Comparison of ENCODE assay signal across 8 mouse cellular contexts in the genomic region with DNA sequence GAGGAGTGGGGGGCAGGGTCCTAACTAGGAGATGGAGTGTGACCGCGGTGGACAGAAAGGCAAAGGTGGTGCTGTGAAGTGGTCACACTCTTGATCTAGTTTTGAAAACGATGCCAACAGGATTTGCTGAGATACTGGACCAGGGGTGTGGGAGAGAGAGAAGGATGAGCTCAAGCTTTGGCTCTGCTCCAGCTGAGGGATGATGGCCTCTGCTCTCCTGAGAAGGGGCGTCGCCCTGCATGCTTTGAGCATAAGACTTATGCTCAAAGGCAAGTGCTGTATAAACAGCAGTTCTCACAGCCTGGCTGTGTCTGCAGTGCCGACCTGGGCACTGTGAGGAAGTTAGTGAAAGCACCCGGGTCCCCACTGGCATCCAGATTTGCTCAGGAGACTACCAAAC. TPM values are rescaled to one million over a fixed set of nuclear protein-coding genes. Genes with fewer than 3 reads are reported as not detected.
DNase-seq lines count a peak whose midpoint lies in the region; ATAC-seq and TF ChIP-seq lines count a peak whose summit lies in the region.
"Had no signal": no experiment of that assay in that cellular context is flagged by ENCODE, and none has a peak within 500 bp of the region (broad histone marks: within the 10 kb centered on the region; RNA-seq: fewer than 3 reads in every experiment).

No protein-coding gene starts in this region.

- H3K9me3 ChIP-seq in lung, postnatal 0 days (ENCODE audit: low read length), result no peaks in the 10 kb centered on the region
- no peaks in the 10 kb centered on the region for H3K9me3 ChIP-seq in embryonic facial prominence, embryonic 14.5 days (ENCODE audit: control insufficient read depth, low read length)
- H3K9me3 ChIP-seq in limb, embryonic 10.5 days (replicated peaks), result no peaks in the 10 kb centered on the region

- H3K4me3 ChIP-seq in lung, postnatal 0 days (ENCODE audit: low read depth, low read length), result no peak overlapping the region
- H3K4me3 ChIP-seq in embryonic facial prominence, embryonic 14.5 days (ENCODE audit: low read depth, low read length), result no peak overlapping the region
- H3K4me3 ChIP-seq in limb, embryonic 10.5 days, result no peak overlapping the region

- 26% methylated on average over 7 of the region's 7 CpGs for WGBS in lung, postnatal 0 days
- 50% methylated on average over 7 of the region's 7 CpGs for WGBS in embryonic facial prominence, embryonic 14.5 days
- 76% methylated on average over 7 of the region's 7 CpGs for WGBS in limb, embryonic 10.5 days

- no peaks in the 10 kb centered on the region for H3K36me3 ChIP-seq in lung, postnatal 0 days (ENCODE audit: insufficient read depth, low read length)
- no peaks in the 10 kb centered on the region for H3K36me3 ChIP-seq in embryonic facial prominence, embryonic 14.5 days (ENCODE audit: control insufficient read depth, insufficient read depth, low read length)
- H3K36me3 ChIP-seq in limb, embryonic 10.5 days, result no peaks in the 10 kb centered on the region

- 0 out of 2 replicates have a peak, but pooled peaks cover 11% of the 10 kb centered on the region for H3K27me3 ChIP-seq in lung, postnatal 0 days (replicated peaks; ENCODE audit: insufficient read depth, low read length)
- H3K27me3 ChIP-seq in embryonic facial prominence, embryonic 14.5 days (replicated peaks; ENCODE audit: control insufficient read depth, insufficient read depth, low read length), result no peaks in the 10 kb centered on the region; the same call in 1 of the 2 replicates
- 0 out of 2 replicates have a peak, but pooled peaks cover 12% of the 10 kb centered on the region for H3K27me3 ChIP-seq in limb, embryonic 10.5 days (ENCODE audit: low read depth, poor library complexity, severe bottlenecking)

- H3K4me2 ChIP-seq in lung, postnatal 0 days (replicated peaks; ENCODE audit: low read depth, low read length), result no peak overlapping the region
- H3K4me2 ChIP-seq in embryonic facial prominence, embryonic 14.5 days (ENCODE audit: low read depth, low read length), result no peak overlapping the region

- TF ChIP-seq EP300 in lung, postnatal 0 days (IDR thresholded peaks at IDR 0.05), result no peak

- no peak overlapping the region for H3K9ac ChIP-seq in lung, postnatal 0 days (replicated peaks; ENCODE audit: low read depth)
- H3K9ac ChIP-seq in embryonic facial prominence, embryonic 14.5 days (ENCODE audit: low read depth, low read length), result no peak overlapping the region

- no peak overlapping the region for H3K27ac ChIP-seq in lung, postnatal 0 days (ENCODE audit: low read length)
- H3K27ac ChIP-seq in embryonic facial prominence, embryonic 14.5 days (replicated peaks; ENCODE audit: low read depth, low read length), result no peak overlapping the region
- peak overlapping the region; percentile 70 for H3K27ac ChIP-seq in limb, embryonic 10.5 days

- no peak for TF ChIP-seq CTCF in lung, postnatal 0 days (IDR thresholded peaks at IDR 0.05)

- peaks cover 22% of the 10 kb centered on the region; the same call in 1 of the 2 replicates for H3K4me1 ChIP-seq in lung, postnatal 0 days (ENCODE audit: insufficient read depth, low read depth, low read length)
- H3K4me1 ChIP-seq in embryonic facial prominence, embryonic 14.5 days (ENCODE audit: control insufficient read depth, insufficient read depth, low read length), result peaks cover 47% of the 10 kb centered on the region
- H3K4me1 ChIP-seq in limb, embryonic 10.5 days, result peaks cover 82% of the 10 kb centered on the region

- no peak for ATAC-seq in lung, postnatal 0 days
- ATAC-seq in embryonic facial prominence, embryonic 14.5 days (ENCODE audit: low read depth), result no peak

- DNase-seq in lung, postnatal 0 days (ENCODE audit: low spot score), result peak; percentile 44
- no peak for DNase-seq in lung, postnatal 25 days (ENCODE audit: low spot score)
- DNase-seq in NIH3T3 (ENCODE audit: low read depth), result peak; percentile 83
- peak; percentile 75 for DNase-seq in embryonic facial prominence, embryonic 14.5 days (ENCODE audit: low spot score)
- no peak for DNase-seq in limb, embryonic 10.5 days (ENCODE audit: low spot score)
- DNase-seq in c-Kit-positive CD71-positive TER-119-positive erythroid progenitor cells, embryonic 14.5 days (ENCODE audit: low spot score), result no peak
- DNase-seq in yolk sac, embryonic 10.5 days (ENCODE audit: low spot score), result no peak
- DNase-seq: midbrain, embryonic 14.5 days had no signal

RNA-seq across cellular contexts. Expression of a gene that starts 2.8 kb away (rescaled TPM):
- polyA plus RNA-seq in lung, postnatal 0 days (2015; fragmentation: Nextera tagmentation; extraction: Ambion mirVana), result 23.1 and 25.1 TPM in 2 replicates
- 138 and 146 TPM in 2 replicates for polyA plus RNA-seq in embryonic facial prominence, embryonic 14.5 days (2014; fragmentation: Nextera tagmentation; extraction: Ambion mirVana)
- polyA plus RNA-seq in limb, embryonic 10.5 days (2016; fragmentation: Nextera tagmentation; extraction: Ambion mirVana), result 37.1 and 42.5 TPM in 2 replicates

RNA-seq across cellular contexts. Expression of a gene that starts 14.8 kb away (rescaled TPM):
- polyA plus RNA-seq in lung, postnatal 0 days (2015; fragmentation: Nextera tagmentation; extraction: Ambion mirVana), result 1.7 and 1.9 TPM in 2 replicates
- 2.3 and 3.0 TPM in 2 replicates for polyA plus RNA-seq in embryonic facial prominence, embryonic 14.5 days (2014; fragmentation: Nextera tagmentation; extraction: Ambion mirVana)
- 3.1 and 3.5 TPM in 2 replicates for polyA plus RNA-seq in limb, embryonic 10.5 days (2016; fragmentation: Nextera tagmentation; extraction: Ambion mirVana)

RNA-seq across cellular contexts. Expression of a gene that starts 20.2 kb away (rescaled TPM):
- 4.1 and 4.5 TPM in 2 replicates for polyA plus RNA-seq in lung, postnatal 0 days (2015; fragmentation: Nextera tagmentation; extraction: Ambion mirVana)
- polyA plus RNA-seq in embryonic facial prominence, embryonic 14.5 days (2014; fragmentation: Nextera tagmentation; extraction: Ambion mirVana), result 2.6 and 3.0 TPM in 2 replicates
- polyA plus RNA-seq in limb, embryonic 10.5 days (2016; fragmentation: Nextera tagmentation; extraction: Ambion mirVana), result 2.4 and 2.5 TPM in 2 replicates

RNA-seq across cellular contexts. Expression of a gene that starts 23.2 kb away (rescaled TPM):
- polyA plus RNA-seq in lung, postnatal 0 days (2015; fragmentation: Nextera tagmentation; extraction: Ambion mirVana), result 93.3 and 105 TPM in 2 replicates
- 137 and 140 TPM in 2 replicates for polyA plus RNA-seq in embryonic facial prominence, embryonic 14.5 days (2014; fragmentation: Nextera tagmentation; extraction: Ambion mirVana)
- polyA plus RNA-seq in limb, embryonic 10.5 days (2016; fragmentation: Nextera tagmentation; extraction: Ambion mirVana), result 65.4 and 78.0 TPM in 2 replicates

RNA-seq across cellular contexts. Expression of a gene that starts 23.9 kb away (rescaled TPM):
- 40.8 and 47.6 TPM in 2 replicates for polyA plus RNA-seq in lung, postnatal 0 days (2015; fragmentation: Nextera tagmentation; extraction: Ambion mirVana)
- polyA plus RNA-seq in embryonic facial prominence, embryonic 14.5 days (2014; fragmentation: Nextera tagmentation; extraction: Ambion mirVana), result 35.0 and 38.7 TPM in 2 replicates
- polyA plus RNA-seq in limb, embryonic 10.5 days (2016; fragmentation: Nextera tagmentation; extraction: Ambion mirVana), result 74.6 and 84.6 TPM in 2 replicates

Comparison
In these comparisons a context has a peak if more than half of its experiments do, and no peak if none do; other contexts are left out.
1. DNase-seq: peak in lung, postnatal 0 days (single experiment), NIH3T3 (single experiment) and embryonic facial prominence, embryonic 14.5 days (single experiment); none in lung, postnatal 25 days (single experiment), limb, embryonic 10.5 days (single experiment), c-Kit-positive CD71-positive TER-119-positive erythroid progenitor cells, embryonic 14.5 days (single experiment) and yolk sac, embryonic 10.5 days (single experiment).